Mouse (Mus musculus): ENCODE results near the gene Blzf1. TPM values are rescaled to one million over a fixed set of nuclear protein-coding genes. Genes with fewer than 3 reads are reported as not detected.

Gene Blzf1
- polyA plus RNA-seq, 1 experiment = 3.8 TPM

DNA sequence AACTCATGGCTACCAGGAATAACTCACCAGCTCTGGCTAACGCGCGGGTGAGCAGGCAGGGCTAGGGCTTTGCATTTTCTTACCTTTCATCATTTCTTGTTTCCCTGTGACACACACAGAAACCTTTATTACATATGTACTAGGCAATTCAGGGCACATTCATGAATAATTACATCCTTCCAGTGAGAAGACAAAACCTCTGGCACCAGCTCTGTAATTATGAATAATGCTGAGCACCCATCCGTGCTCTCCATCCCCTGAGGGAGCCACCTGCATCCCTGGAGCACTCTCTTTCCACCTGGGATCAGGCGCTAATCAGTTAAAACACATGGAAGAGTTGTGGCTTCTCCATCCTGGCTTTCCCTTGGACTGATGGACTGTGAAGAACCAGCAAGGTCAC is 3.5 kb downstream of the Blzf1 start, which contains the start of gene Nme7:
Nme7 (plus strand) TSS at position 301 of the 400 bp plus-strand sequence.
- no peak for DNase-seq (ENCODE audit: low read depth, low spot score)
- WGBS = 92% methylated on average over 5 of the region's 5 CpGs

GRCm38 (mm10) chr1:164301949-164302348 is 5.3 kb downstream of the Blzf1 start:
- 83% methylated on average over 4 of the region's 4 CpGs for WGBS
- DNase-seq (ENCODE audit: low read depth, low spot score) = no peak

GRCm38 (mm10) chr1:164296473-164296872 is 10.8 kb downstream of the Blzf1 start:
- no peak for DNase-seq (ENCODE audit: low read depth, low spot score)
- WGBS = 96% methylated on average over 4 of the region's 5 CpGs

GRCm38 (mm10) chr1:164294071-164294470 is 13.2 kb downstream of the Blzf1 start:
- DNase-seq (ENCODE audit: low read depth, low spot score) = no peak
- WGBS = 91% methylated on average over 6 of the region's 6 CpGs

DNA sequence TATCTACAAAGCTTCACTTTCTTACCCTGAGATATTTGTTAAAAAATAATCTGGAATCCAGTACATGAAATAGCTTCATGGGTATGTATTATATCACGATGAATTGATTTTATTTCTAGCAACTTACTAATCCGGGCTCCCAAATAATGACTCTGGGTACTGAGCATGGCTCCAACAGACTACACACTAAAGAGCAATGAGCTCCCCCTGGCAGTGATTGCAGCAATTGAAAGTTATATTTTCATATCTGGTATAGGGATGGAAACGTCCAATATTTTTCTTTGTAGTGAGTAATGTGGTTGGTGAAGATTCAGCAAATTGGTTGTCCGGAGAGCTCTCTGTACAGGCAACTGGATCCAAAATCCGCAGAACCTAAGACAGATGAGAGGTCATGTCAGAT is 15.2 kb downstream of the Blzf1 start:
- no peak for DNase-seq (ENCODE audit: low read depth, low spot score)
- 77% methylated on average over 5 of the region's 5 CpGs for WGBS

- no peak for DNase-seq (ENCODE audit: low read depth, low spot score)
- 70% methylated on average over 15 of the region's 15 CpGs for WGBS
These were observed 19.9 kb downstream of the Blzf1 start for GRCm38 (mm10) chr1:164287406-164287805.

GRCm38 (mm10) chr1:164284007-164284406 is 23.3 kb downstream of the Blzf1 start:
- DNase-seq (ENCODE audit: low read depth, low spot score) = no peak
- WGBS = 93% methylated on average over 3 of the region's 3 CpGs

DNA sequence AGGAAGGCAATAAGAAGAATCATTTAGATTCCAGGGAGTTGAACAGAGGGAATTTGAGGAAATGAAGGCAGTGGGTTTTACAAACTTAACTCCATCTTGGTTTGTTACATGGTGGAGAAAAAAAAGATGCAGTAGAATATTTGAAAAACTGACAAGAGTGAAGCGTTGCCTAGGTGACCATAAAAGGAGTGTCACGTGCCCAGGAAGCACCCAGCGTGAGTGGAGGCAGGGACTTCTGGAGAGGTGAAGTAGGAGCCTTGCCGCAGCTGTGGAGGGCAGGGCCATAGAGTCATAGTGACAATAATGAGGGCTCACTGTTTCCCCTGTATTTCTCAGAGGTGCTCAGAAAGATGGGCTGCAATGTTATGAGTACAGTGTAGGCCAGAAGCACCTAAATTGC is 28.0 kb downstream of the Blzf1 start:
- 70% methylated on average over 4 of the region's 4 CpGs for WGBS
- no peak for DNase-seq (ENCODE audit: low read depth, low spot score)

GRCm38 (mm10) chr1:164276552-164276951 is 30.7 kb downstream of the Blzf1 start:
- 81% methylated on average over 3 of the region's 3 CpGs for WGBS
- no peak for DNase-seq (ENCODE audit: low read depth, low spot score)

DNA sequence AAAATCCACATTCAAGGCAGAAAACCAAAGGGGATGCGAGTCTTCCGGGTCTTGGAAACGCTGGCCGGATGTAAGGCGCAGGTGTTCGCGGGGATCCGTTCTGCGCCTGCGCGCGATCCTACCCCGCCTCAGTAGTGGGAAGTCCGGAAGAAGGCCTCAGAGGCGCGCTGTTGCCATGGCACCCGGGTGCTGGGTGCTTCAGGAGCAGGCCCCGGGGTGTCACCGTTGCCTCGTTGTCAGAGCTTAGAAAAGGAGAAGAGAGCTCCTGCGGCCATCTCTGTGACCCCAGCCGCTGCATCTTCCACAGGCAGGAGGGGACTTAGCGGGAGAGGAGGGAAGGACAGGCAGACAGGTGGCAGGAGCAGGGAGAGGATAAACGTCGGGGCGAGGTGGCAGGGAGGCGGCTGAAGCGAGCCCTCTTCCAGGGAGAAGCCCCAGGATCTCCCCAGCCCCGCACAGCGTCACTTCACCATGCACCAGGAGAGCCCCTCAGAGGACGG is 31.8 kb downstream of the Blzf1 start, which contains the start of gene Ccdc181:
Ccdc181 (plus strand) TSS at position 131 of the 500 bp plus-strand sequence.
- WGBS = 1% methylated on average over 31 of the region's 31 CpGs
- DNase-seq (ENCODE audit: low read depth, low spot score) = peak; percentile 89

DNA sequence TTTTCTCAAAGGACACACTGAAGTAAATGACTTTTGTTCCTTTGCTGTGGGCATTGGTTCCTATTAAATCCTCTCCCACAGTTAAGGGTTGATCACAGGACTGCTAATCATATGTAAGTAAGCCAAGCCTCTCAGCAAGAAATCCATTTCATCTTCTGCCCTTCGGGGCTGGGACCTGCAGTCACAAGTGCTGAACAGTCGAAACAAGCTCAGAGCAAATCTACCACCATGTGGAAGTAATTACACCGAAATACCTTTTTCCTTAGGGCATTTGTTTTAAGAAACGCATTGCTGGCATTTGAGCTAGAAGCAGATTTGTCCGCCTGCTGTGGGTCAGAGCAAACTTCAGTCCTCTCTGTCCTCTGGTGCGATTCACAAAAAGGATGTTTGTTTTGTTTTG is 33.6 kb downstream of the Blzf1 start:
- DNase-seq (ENCODE audit: low read depth, low spot score) = no peak
- WGBS = 85% methylated on average over 6 of the region's 6 CpGs

DNA sequence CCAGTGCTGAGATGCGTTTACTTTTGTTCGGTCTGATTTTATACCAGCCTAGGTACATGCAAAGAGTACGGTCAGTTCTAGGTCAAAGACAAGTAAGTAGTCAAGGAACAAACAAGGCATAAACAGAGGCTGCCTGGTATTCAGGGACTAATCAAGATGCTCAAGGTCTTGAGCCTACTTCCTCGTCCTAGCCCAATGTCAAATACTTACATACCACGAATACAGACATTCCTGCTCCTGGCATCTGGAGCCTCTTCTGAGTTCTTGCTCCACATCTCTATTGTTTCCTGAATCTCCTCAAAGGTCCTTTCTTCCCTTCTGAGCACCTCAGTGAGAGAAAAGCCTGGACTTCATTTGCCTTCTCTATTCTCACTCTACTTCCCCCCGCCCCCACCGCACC is 36.3 kb downstream of the Blzf1 start:
- DNase-seq (ENCODE audit: low read depth, low spot score) = no peak
- 88% methylated on average over 7 of the region's 7 CpGs for WGBS

GRCm38 (mm10) chr1:164261553-164261952 is 45.7 kb downstream of the Blzf1 start:
- peak; percentile 25 for DNase-seq (ENCODE audit: low read depth, low spot score)
- 44% methylated on average over 7 of the region's 7 CpGs for WGBS

- DNase-seq (ENCODE audit: low read depth, low spot score) = peak; percentile 31
- WGBS = 32% methylated on average over 16 of the region's 16 CpGs
These were observed 46.9 kb downstream of the Blzf1 start for GRCm38 (mm10) chr1:164260171-164261028.

DNA sequence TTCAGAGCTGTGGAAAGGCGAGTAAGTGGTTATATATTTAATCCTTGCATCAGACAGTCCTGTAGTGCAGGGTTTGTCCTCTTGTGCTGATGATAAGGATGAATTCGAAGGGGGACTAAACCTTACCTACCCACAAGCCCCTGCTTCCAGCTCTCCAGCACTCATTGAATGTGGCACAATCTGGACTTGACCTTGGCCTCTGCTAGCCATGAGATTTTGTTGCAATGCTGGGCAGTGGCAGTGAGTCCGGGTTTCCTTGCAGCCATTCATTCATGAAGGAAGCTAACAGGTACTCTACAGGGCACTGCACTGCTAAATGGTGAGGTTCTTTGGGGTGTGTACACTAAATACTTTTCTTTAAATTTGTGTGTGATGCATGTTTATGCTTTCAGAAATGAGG is 52.5 kb downstream of the Blzf1 start:
- WGBS = 89% methylated on average over 3 of the region's 3 CpGs
- DNase-seq (ENCODE audit: low read depth, low spot score) = no peak

DNA sequence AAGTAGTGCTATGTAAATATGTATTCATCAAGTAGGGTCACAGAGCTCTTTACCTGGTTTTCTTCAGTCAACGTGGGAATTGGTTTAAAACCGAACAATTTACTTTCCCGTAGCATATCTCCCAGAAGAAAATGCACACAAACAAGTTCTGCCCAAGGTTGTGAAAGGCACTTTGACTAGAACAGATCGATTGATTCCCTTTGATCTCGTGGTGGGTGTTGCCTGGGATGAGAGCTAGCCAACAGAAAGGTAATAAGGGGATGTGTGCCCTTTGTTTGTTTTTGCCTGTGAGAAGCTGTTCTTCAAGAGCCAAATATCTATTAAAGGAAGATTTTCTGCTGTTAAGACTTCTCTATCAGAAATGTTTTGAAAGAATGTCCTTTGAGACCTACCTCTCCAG is 54.7 kb downstream of the Blzf1 start:
- DNase-seq (ENCODE audit: low read depth, low spot score) = no peak
- WGBS = 41% methylated on average over 5 of the region's 5 CpGs

DNA sequence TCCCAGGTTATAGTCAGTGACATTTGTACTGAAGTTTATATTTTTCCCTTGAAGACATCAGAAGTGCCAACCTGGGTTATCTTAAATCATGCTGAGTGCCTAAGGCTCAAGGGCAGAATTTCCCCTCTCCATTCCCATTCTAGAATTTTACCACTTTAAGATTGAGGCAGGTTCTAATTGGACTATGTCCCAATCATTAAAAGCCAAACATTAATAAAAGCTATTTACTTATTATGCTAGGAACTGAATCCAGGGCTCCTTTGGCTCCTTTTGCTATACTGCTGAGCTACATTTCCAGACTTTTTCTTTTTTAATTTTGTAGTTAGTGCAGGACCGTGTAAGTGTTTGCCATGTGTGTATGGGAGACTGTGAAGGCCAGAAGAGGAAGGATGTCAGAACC is 55.9 kb downstream of the Blzf1 start:
- WGBS = 83% methylated on average over 1 of the region's 1 CpGs
- DNase-seq (ENCODE audit: low read depth, low spot score) = no peak

- WGBS = 35% methylated on average over 8 of the region's 8 CpGs
These were observed 56.7 kb downstream of the Blzf1 start for GRCm38 (mm10) chr1:164250391-164251150.

GRCm38 (mm10) chr1:164249332-164249711 is 58.0 kb downstream of the Blzf1 start:
- under 1% methylated on average over 33 of the region's 33 CpGs for WGBS
- no peak for DNase-seq (ENCODE audit: low read depth, low spot score)

More at GRCm38 (mm10) chr1:164250391-164251150, 56.7 kb downstream of the Blzf1 start:
- peak; percentile 22 for DNase-seq (ENCODE audit: low read depth, low spot score)

Data from large intestine, adult 2 months (tissue).